Mouse (Mus musculus): Measurements from ENCODE around the gene Gabbr1.

Gabbr1 gene

GRCm38 (mm10) chr17:37072730-37073276 is 27.0 kb downstream of the Gabbr1 start:
- DNase-seq (ENCODE audit: low read depth, low spot score) = no peak

- DNase-seq (ENCODE audit: low read depth, low spot score) = no peak
Measured at GRCm38 (mm10) chr17:37075181-37075580, 29.4 kb downstream of the Gabbr1 start.

- no peak for DNase-seq (ENCODE audit: low read depth, low spot score)
Measured at GRCm38 (mm10) chr17:37075766-37076165, 30.0 kb downstream of the Gabbr1 start.

- no peak for DNase-seq (ENCODE audit: low read depth, low spot score)
Measured at GRCm38 (mm10) chr17:37078193-37078592, 32.4 kb downstream of the Gabbr1 start.

GRCm38 (mm10) chr17:37078990-37079389 is 33.2 kb downstream of the Gabbr1 start:
- DNase-seq (ENCODE audit: low read depth, low spot score) = no peak

GRCm38 (mm10) chr17:37080119-37080518 is 34.4 kb downstream of the Gabbr1 start:
- no peak for DNase-seq (ENCODE audit: low read depth, low spot score)

- DNase-seq (ENCODE audit: low read depth, low spot score) = no peak
Measured at GRCm38 (mm10) chr17:37081659-37082058, 35.9 kb downstream of the Gabbr1 start.

GRCm38 (mm10) chr17:37083327-37083726 is 37.6 kb downstream of the Gabbr1 start:
- peak; percentile 73 for DNase-seq (ENCODE audit: low read depth, low spot score)

- DNase-seq (ENCODE audit: low read depth, low spot score) = peak; percentile 26
Measured at GRCm38 (mm10) chr17:37084632-37085031, 38.9 kb downstream of the Gabbr1 start.

- DNase-seq (ENCODE audit: low read depth, low spot score) = no peak
Measured at GRCm38 (mm10) chr17:37085545-37085944, 39.8 kb downstream of the Gabbr1 start.

GRCm38 (mm10) chr17:37088399-37088798 is 42.6 kb downstream of the Gabbr1 start, which contains the start of gene Olfr90:
Olfr90 (minus strand) TSS chr17:37088499.
- DNase-seq (ENCODE audit: low read depth, low spot score) = no peak

GRCm38 (mm10) chr17:37092198-37092597 is 46.4 kb downstream of the Gabbr1 start:
- no peak for DNase-seq (ENCODE audit: low read depth, low spot score)

- no peak for DNase-seq (ENCODE audit: low read depth, low spot score)
Measured at GRCm38 (mm10) chr17:37093289-37093688, 47.5 kb downstream of the Gabbr1 start.

GRCm38 (mm10) chr17:37098178-37098577 is 52.4 kb downstream of the Gabbr1 start, which contains the start of gene Olfr91:
Olfr91 (minus strand) TSS chr17:37098278.
- no peak for DNase-seq (ENCODE audit: low read depth, low spot score)

- no peak for DNase-seq (ENCODE audit: low read depth, low spot score)
Measured at GRCm38 (mm10) chr17:37119988-37120387, 74.2 kb downstream of the Gabbr1 start, which contains the start of gene Olfr92. Olfr92 (minus strand) TSS chr17:37120088.
